Mouse (Mus musculus) bone marrow, adult 2 months (tissue): Measurements from ENCODE around the gene Gm11596. TPM values are rescaled to one million over a fixed set of nuclear protein-coding genes. Genes with fewer than 3 reads are reported as not detected.
"Not testable (repeated sequence)": the region's sequence is repeated elsewhere in the genome, so short reads cannot be mapped to it uniquely, and the experiment has no call there.

Experiments used
- H3K27ac ChIP-seq: fragments of 200-500 bp; 2 replicates; pipeline ENCODE4 v1.5.1; 2012; ENCODE audit warnings: low read depth, mild to moderate bottlenecking, control low read depth, inconsistent platforms, low read length; ENCODE audit not compliant: control insufficient read depth, poor library complexity, insufficient read depth
- H3K4me1 ChIP-seq: fragments of 200-500 bp; 2 replicates; pipeline ENCODE4 v1.6.1; 2011; ENCODE audit warnings: low read length; ENCODE audit not compliant: control insufficient read depth, insufficient read depth
- H3K4me3 ChIP-seq: fragments of 200-500 bp; replicated peaks from 2 replicates; pipeline ENCODE3; 2011; ENCODE audit warnings: mild to moderate bottlenecking, low read depth, low read length, control low read depth; ENCODE audit not compliant: control insufficient read depth
- CTCF ChIP-seq: fragments of 200-500 bp; IDR thresholded peaks from 2 replicates; pipeline ENCODE4 v1.5.1; 2011; ENCODE audit warnings: low read length, control low read depth; ENCODE audit not compliant: control insufficient read depth, insufficient read depth
- POLR2A ChIP-seq: fragments of 200-500 bp; IDR thresholded peaks from 2 replicates; pipeline ENCODE4 v1.6.1; 2011; ENCODE audit warnings: low read depth, mild to moderate bottlenecking, control low read depth, low read length, borderline replicate concordance; ENCODE audit not compliant: control insufficient read depth
- WGBS: fragments of 180-500 bp; shearing (Covaris S2); methylation state at CpG from one replicate; pipeline ENCODE4 v1.1.7; 2018; 5-methylcytosine and 5-hydroxymethylcytosine counted together
- polyA plus RNA-seq: library from polyadenylated mRNA; stranded (reverse); fragments of >200 nt; gene quantifications from 2 replicates; pipeline ENCODE4 v1.2.4, GENCODE M21; 2011; ENCODE audit warnings: low replicate concordance; ENCODE audit not compliant: missing spikeins, insufficient read depth, insufficient read length

Gm11596 gene
- polyA plus RNA-seq = not detected in 2 replicates

GRCm38 (mm10) chr11:99793367-99793766, at the start of gene Gm11596:
Gene Gm11596 (minus strand): TSS chr11:99793467.
- H3K4me3 ChIP-seq = no peak within 1 kb of the TSS
- TF ChIP-seq POLR2A (no peak), CTCF (no peak)
- no peaks in the 10 kb centered on the region for H3K4me1 ChIP-seq
- H3K27ac ChIP-seq = no peak within 1 kb of the TSS
- WGBS = 66% methylated on average over 2 of the region's 2 CpGs

- no peak for TF ChIP-seq CTCF
- no peak for TF ChIP-seq POLR2A
- WGBS = 61% methylated on average over 1 of the region's 1 CpGs
- H3K4me1 ChIP-seq = no peaks in the 10 kb centered on the region
- no peak overlapping the region for H3K27ac ChIP-seq
- no peak overlapping the region for H3K4me3 ChIP-seq
Measured at GRCm38 (mm10) chr11:99842185-99842584, 48.9 kb upstream of the Gm11596 start.

- WGBS = 69% methylated on average over 1 of the region's 1 CpGs
- Histone ChIP-seq H3K27ac (no peak within 1 kb of the TSS), H3K4me1 (no peaks in the 10 kb centered on the region), H3K4me3 (no peak within 1 kb of the TSS)
- TF ChIP-seq CTCF (no peak), POLR2A (no peak)
Measured at GRCm38 (mm10) chr11:99837966-99838365, 44.7 kb upstream of the Gm11596 start, which contains the start of gene 2300003K06Rik. Gene 2300003K06Rik (minus strand): TSS chr11:99838066.

GRCm38 (mm10) chr11:99815566-99815965, 22.3 kb upstream of the Gm11596 start, which contains the start of gene Gm11564:
Gene Gm11564 (minus strand): TSS chr11:99815666.
- not testable (repeated sequence) for H3K4me1 ChIP-seq, H3K4me3 ChIP-seq, H3K27ac ChIP-seq
- WGBS = 66% methylated on average over 2 of the region's 2 CpGs

- not testable (repeated sequence) for H3K27ac ChIP-seq, H3K4me3 ChIP-seq, H3K4me1 ChIP-seq
Measured at GRCm38 (mm10) chr11:99809792-99810191, 16.5 kb upstream of the Gm11596 start, which contains the start of gene Krtap4-13. Gene Krtap4-13 (minus strand): TSS chr11:99809892.

- WGBS = no CpG with 5 or more reads among the region's 1 CpGs
- H3K27ac ChIP-seq, H3K4me1 ChIP-seq, H3K4me3 ChIP-seq: not testable (repeated sequence)
Measured at GRCm38 (mm10) chr11:99804346-99804745, 11.1 kb upstream of the Gm11596 start, which contains the start of gene Gm11554. Gene Gm11554 (minus strand): TSS chr11:99804446.

- H3K27ac ChIP-seq, H3K4me1 ChIP-seq, H3K4me3 ChIP-seq: not testable (repeated sequence)
- no CpG with 5 or more reads among the region's 1 CpGs for WGBS
Measured at GRCm38 (mm10) chr11:99798832-99799231, 5.6 kb upstream of the Gm11596 start, which contains the start of gene Gm11569. Gene Gm11569 (minus strand): TSS chr11:99798932.

GRCm38 (mm10) chr11:99784900-99785299, 8.4 kb downstream of the Gm11596 start, which contains the start of gene Krtap4-9:
Gene Krtap4-9 (plus strand): TSS chr11:99785200.
- H3K4me3 ChIP-seq, H3K27ac ChIP-seq, H3K4me1 ChIP-seq: not testable (repeated sequence)

- WGBS = 87% methylated on average over 2 of the region's 2 CpGs
- TF ChIP-seq CTCF (no peak), POLR2A (no peak)
- H3K4me1 ChIP-seq = no peaks in the 10 kb centered on the region
- no peak within 1 kb of the TSS for H3K27ac ChIP-seq
- no peak within 1 kb of the TSS for H3K4me3 ChIP-seq
Measured at GRCm38 (mm10) chr11:99780604-99781003, 12.7 kb downstream of the Gm11596 start, which contains the start of gene Krtap4-8. Gene Krtap4-8 (minus strand): TSS chr11:99780704.
